Mouse (Mus musculus) liver, embryonic 15.5 days (tissue): ENCODE measurements around the gene Syne2. TPM values are rescaled to one million over a fixed set of nuclear protein-coding genes. Genes with fewer than 3 reads are reported as not detected.

ENCODE experiments used
- ATAC-seq: fragments of 200-750 bp; cut with Nextera tagmentation; 2 replicates; pipeline ENCODE4 v1.8.0; 2017; ENCODE audit warnings: moderate number of reproducible peaks, mild to moderate bottlenecking, moderate library complexity; ENCODE audit not compliant: insufficient read depth
- H3K27ac ChIP-seq: fragments of 300-500 bp; sonication (generic); replicated peaks from 2 replicates; pipeline ENCODE4 v1.5.1; 2015; ENCODE audit warnings: mild to moderate bottlenecking, inconsistent platforms
- H3K27me3 ChIP-seq: fragments of 300-500 bp; sonication (generic); 2 replicates; pipeline ENCODE4 v1.6.1; 2015; ENCODE audit warnings: mild to moderate bottlenecking, inconsistent platforms
- H3K36me3 ChIP-seq: fragments of 300-500 bp; sonication (generic); replicated peaks from 2 replicates; pipeline ENCODE4 v1.6.1; 2015; ENCODE audit warnings: moderate library complexity, mild to moderate bottlenecking, inconsistent platforms
- H3K4me1 ChIP-seq: fragments of 300-500 bp; sonication (generic); replicated peaks from 2 replicates; pipeline ENCODE4 v1.6.1; 2015; ENCODE audit warnings: inconsistent platforms
- H3K4me2 ChIP-seq: fragments of 300-500 bp; sonication (generic); 2 replicates; pipeline ENCODE4 v1.6.1; 2015; ENCODE audit warnings: moderate library complexity, mild to moderate bottlenecking, inconsistent platforms
- H3K4me3 ChIP-seq: fragments of 300-500 bp; sonication (generic); replicated peaks from 2 replicates; pipeline ENCODE4 v1.5.1; 2015; ENCODE audit warnings: mild to moderate bottlenecking, inconsistent platforms
- H3K9ac ChIP-seq: fragments of 300-500 bp; sonication (generic); 2 replicates; pipeline ENCODE4 v1.6.1; 2015; ENCODE audit warnings: moderate library complexity, mild to moderate bottlenecking, inconsistent platforms
- H3K9me3 ChIP-seq: fragments of 300-500 bp; sonication (generic); replicated peaks from 2 replicates; pipeline ENCODE4 v1.6.1; 2016; ENCODE audit warnings: inconsistent platforms
- WGBS: fragments of 180-500 bp; shearing (Covaris S2); methylation state at CpG from one replicate; pipeline ENCODE4 v1.1.7; 2015; ENCODE audit warnings: mixed read lengths; ENCODE audit not compliant: insufficient replicate concordance; 5-methylcytosine and 5-hydroxymethylcytosine counted together
- polyA plus RNA-seq: library from polyadenylated mRNA; unstranded; fragments of >200 nt; fragmentation: Nextera tagmentation; extraction: Ambion mirVana; gene quantifications from 2 replicates; pipeline ENCODE4 v1.2.1, GENCODE M21; 2015

Syne2 gene
- polyA plus RNA-seq, 1 experiment from 2014 or later, result 5.1 TPM

- no peaks in the 10 kb centered on the region for H3K4me1 ChIP-seq
- 64% methylated on average over 13 of the region's 13 CpGs for WGBS
- no peak overlapping the region for H3K4me2 ChIP-seq
- H3K9ac ChIP-seq, result no peak overlapping the region
- H3K27ac ChIP-seq, result no peak overlapping the region
- H3K36me3 ChIP-seq, result no peaks in the 10 kb centered on the region
- H3K9me3 ChIP-seq, result no peaks in the 10 kb centered on the region
- peaks cover 5% of the 10 kb centered on the region; the same call in 1 of the 2 replicates for H3K27me3 ChIP-seq
- ATAC-seq, result no peak
- no peak overlapping the region for H3K4me3 ChIP-seq
Measured at GRCm38 (mm10) chr12:76087025-76087424, 269.1 kb downstream of the Syne2 start.

GRCm38 (mm10) chr12:76092789-76093466, 275.0 kb downstream of the Syne2 start:
- WGBS, result 64% methylated on average over 11 of the region's 11 CpGs
- Histone ChIP-seq H3K9me3 (no peaks in the 10 kb centered on the region), H3K4me3 (no peak overlapping the region), H3K27me3 (no peaks in the 10 kb centered on the region), H3K27ac (no peak overlapping the region), H3K4me2 (no peak overlapping the region), H3K36me3 (no peaks in the 10 kb centered on the region; the same call in 1 of the 2 replicates), H3K9ac (no peak overlapping the region), H3K4me1 (no peaks in the 10 kb centered on the region)
- ATAC-seq, result no peak

- no peak for ATAC-seq
- 71% methylated on average over 15 of the region's 15 CpGs for WGBS
- Histone ChIP-seq H3K9me3 (no peaks in the 10 kb centered on the region), H3K4me1 (no peaks in the 10 kb centered on the region), H3K9ac (no peak overlapping the region), H3K4me3 (no peak overlapping the region), H3K27ac (no peak overlapping the region), H3K36me3 (no peaks in the 10 kb centered on the region; the same call in 1 of the 2 replicates), H3K4me2 (no peak overlapping the region), H3K27me3 (no peaks in the 10 kb centered on the region)
Measured at GRCm38 (mm10) chr12:76093613-76094588, 276.0 kb downstream of the Syne2 start.

- Histone ChIP-seq H3K36me3 (no peaks in the 10 kb centered on the region; the same call in 1 of the 2 replicates), H3K4me1 (no peaks in the 10 kb centered on the region), H3K4me2 (no peak overlapping the region), H3K4me3 (no peak overlapping the region), H3K27me3 (no peaks in the 10 kb centered on the region), H3K9me3 (no peaks in the 10 kb centered on the region), H3K27ac (no peak overlapping the region), H3K9ac (no peak overlapping the region)
- no peak for ATAC-seq
- WGBS, result 61% methylated on average over 30 of the region's 30 CpGs
Measured at GRCm38 (mm10) chr12:76095117-76096035, 277.4 kb downstream of the Syne2 start.

GRCm38 (mm10) chr12:76102621-76103020, 284.7 kb downstream of the Syne2 start:
- no peaks in the 10 kb centered on the region for H3K9me3 ChIP-seq
- no peak overlapping the region for H3K4me2 ChIP-seq
- no peak for ATAC-seq
- H3K4me1 ChIP-seq, result no peaks in the 10 kb centered on the region
- no peaks in the 10 kb centered on the region; the same call in 1 of the 2 replicates for H3K36me3 ChIP-seq
- no peak overlapping the region for H3K9ac ChIP-seq
- no peaks in the 10 kb centered on the region for H3K27me3 ChIP-seq
- H3K27ac ChIP-seq, result no peak overlapping the region
- WGBS, result 80% methylated on average over 12 of the region's 12 CpGs
- no peak overlapping the region for H3K4me3 ChIP-seq

- Histone ChIP-seq H3K4me1 (no peaks in the 10 kb centered on the region), H3K9me3 (no peaks in the 10 kb centered on the region), H3K9ac (no peak overlapping the region), H3K27ac (no peak overlapping the region), H3K36me3 (no peaks in the 10 kb centered on the region; the same call in 1 of the 2 replicates), H3K4me3 (no peak overlapping the region), H3K4me2 (no peak overlapping the region), H3K27me3 (no peaks in the 10 kb centered on the region)
- 72% methylated on average over 20 of the region's 20 CpGs for WGBS
- no peak for ATAC-seq
Measured at GRCm38 (mm10) chr12:76104596-76105351, 286.8 kb downstream of the Syne2 start.

- no peaks in the 10 kb centered on the region for H3K36me3 ChIP-seq
- 76% methylated on average over 15 of the region's 15 CpGs for WGBS
- H3K4me2 ChIP-seq, result no peak overlapping the region
Measured at GRCm38 (mm10) chr12:76109646-76110405, 291.9 kb downstream of the Syne2 start.

GRCm38 (mm10) chr12:76111046-76111445, 293.1 kb downstream of the Syne2 start:
- no peaks in the 10 kb centered on the region for H3K9me3 ChIP-seq
- ATAC-seq, result no peak
- H3K27me3 ChIP-seq, result no peaks in the 10 kb centered on the region
- WGBS, result 64% methylated on average over 3 of the region's 3 CpGs
- no peak overlapping the region for H3K9ac ChIP-seq
- H3K4me3 ChIP-seq, result no peak overlapping the region
- H3K27ac ChIP-seq, result no peak overlapping the region
- H3K4me1 ChIP-seq, result no peaks in the 10 kb centered on the region
- no peaks in the 10 kb centered on the region for H3K36me3 ChIP-seq
- H3K4me2 ChIP-seq, result no peak overlapping the region

More at GRCm38 (mm10) chr12:76109646-76110405, 291.9 kb downstream of the Syne2 start:
- Histone ChIP-seq H3K27me3 (no peaks in the 10 kb centered on the region), H3K4me1 (no peaks in the 10 kb centered on the region), H3K9ac (no peak overlapping the region), H3K4me3 (no peak overlapping the region), H3K9me3 (no peaks in the 10 kb centered on the region), H3K27ac (no peak overlapping the region)
- no peak for ATAC-seq

GRCm38 (mm10) chr12:76116577-76116976, 298.6 kb downstream of the Syne2 start:
- Histone ChIP-seq H3K36me3 (no peaks in the 10 kb centered on the region), H3K27me3 (no peaks in the 10 kb centered on the region), H3K9me3 (no peaks in the 10 kb centered on the region), H3K4me1 (no peaks in the 10 kb centered on the region), H3K4me3 (no peak overlapping the region), H3K4me2 (no peak overlapping the region), H3K27ac (no peak overlapping the region), H3K9ac (no peak overlapping the region)
- no peak for ATAC-seq
- 49% methylated on average over 4 of the region's 4 CpGs for WGBS
